Mouse (Mus musculus): Measurements from ENCODE around the gene Ifnl2. TPM values are rescaled to one million over a fixed set of nuclear protein-coding genes. Genes with fewer than 3 reads are reported as not detected.

The Ifnl2 gene
- polyA plus RNA-seq, 1 experiment from 2014 or later, result not detected

GRCm38 (mm10) chr7:28484192-28484591, 26.1 kb downstream of the Ifnl2 start:
- no peak for ATAC-seq
- no peaks in the 10 kb centered on the region for H3K27me3 ChIP-seq (replicated peaks)
- WGBS, result 23% methylated on average over 4 of the region's 4 CpGs
- H3K9ac ChIP-seq, result no peak overlapping the region
- no peak overlapping the region for H3K4me2 ChIP-seq (replicated peaks)
- peaks cover 7% of the 10 kb centered on the region for H3K4me1 ChIP-seq (replicated peaks)
- no peak overlapping the region for H3K4me3 ChIP-seq (replicated peaks)
- no peaks in the 10 kb centered on the region for H3K9me3 ChIP-seq
- H3K27ac ChIP-seq, result no peak overlapping the region
- H3K36me3 ChIP-seq, result no peaks in the 10 kb centered on the region

- Histone ChIP-seq H3K9ac (no peak overlapping the region), H3K36me3 (no peaks in the 10 kb centered on the region), H3K4me2 (replicated peaks) (no peak overlapping the region), H3K4me3 (replicated peaks) (no peak overlapping the region), H3K9me3 (no peaks in the 10 kb centered on the region), H3K27me3 (replicated peaks) (no peaks in the 10 kb centered on the region), H3K4me1 (replicated peaks) (peaks cover 5% of the 10 kb centered on the region), H3K27ac (no peak overlapping the region)
- WGBS, result 78% methylated on average over 11 of the region's 11 CpGs
- ATAC-seq, result no peak
Measured at GRCm38 (mm10) chr7:28482854-28483253, 27.4 kb downstream of the Ifnl2 start.

- no peaks in the 10 kb centered on the region for H3K9me3 ChIP-seq
- no peaks in the 10 kb centered on the region for H3K36me3 ChIP-seq
- WGBS, result 9% methylated on average over 8 of the region's 8 CpGs
- no peak overlapping the region for H3K4me3 ChIP-seq (replicated peaks)
- no peaks in the 10 kb centered on the region for H3K27me3 ChIP-seq (replicated peaks)
- H3K27ac ChIP-seq, result no peak overlapping the region
- H3K4me1 ChIP-seq (replicated peaks), result peaks cover 2% of the 10 kb centered on the region; the same call in 1 of the 2 replicates
- H3K9ac ChIP-seq, result no peak overlapping the region
- H3K4me2 ChIP-seq (replicated peaks), result no peak overlapping the region; the same call in 1 of the 2 replicates
- peak; percentile 78 for ATAC-seq
Measured at GRCm38 (mm10) chr7:28478854-28479253, 31.4 kb downstream of the Ifnl2 start.

GRCm38 (mm10) chr7:28477363-28477762, 32.9 kb downstream of the Ifnl2 start:
- H3K36me3 ChIP-seq, result no peaks in the 10 kb centered on the region
- no peak overlapping the region for H3K4me3 ChIP-seq (replicated peaks)
- H3K9ac ChIP-seq, result no peak overlapping the region
- H3K27me3 ChIP-seq (replicated peaks), result no peaks in the 10 kb centered on the region
- H3K4me2 ChIP-seq (replicated peaks), result no peak overlapping the region
- no peak overlapping the region for H3K27ac ChIP-seq
- H3K9me3 ChIP-seq, result no peaks in the 10 kb centered on the region
- H3K4me1 ChIP-seq (replicated peaks), result peaks cover 2% of the 10 kb centered on the region; the same call in 1 of the 2 replicates
- peak; percentile 60 for ATAC-seq
- 76% methylated on average over 5 of the region's 5 CpGs for WGBS

GRCm38 (mm10) chr7:28476191-28476590, 34.1 kb downstream of the Ifnl2 start:
- ATAC-seq, result no peak

GRCm38 (mm10) chr7:28467213-28467751, 43.0 kb downstream of the Ifnl2 start:
- ATAC-seq, result peak; percentile 88
- peak overlapping the region; percentile 54 for H3K4me3 ChIP-seq (replicated peaks)
- no peak overlapping the region for H3K27ac ChIP-seq
- H3K4me1 ChIP-seq (replicated peaks), result peaks cover 18% of the 10 kb centered on the region
- H3K4me2 ChIP-seq (replicated peaks), result peak overlapping the region; percentile 95
- no peaks in the 10 kb centered on the region; the same call in 1 of the 2 replicates for H3K36me3 ChIP-seq
- peaks cover 7% of the 10 kb centered on the region; the same call in 1 of the 2 replicates for H3K27me3 ChIP-seq (replicated peaks)
- peak overlapping the region; percentile 52 for H3K9ac ChIP-seq
- WGBS, result 3% methylated on average over 55 of the region's 63 CpGs
- H3K9me3 ChIP-seq, result no peaks in the 10 kb centered on the region

More at GRCm38 (mm10) chr7:28476191-28476590, 34.1 kb downstream of the Ifnl2 start:
- Histone ChIP-seq H3K9ac (no peak overlapping the region), H3K27me3 (replicated peaks) (no peaks in the 10 kb centered on the region), H3K36me3 (no peaks in the 10 kb centered on the region), H3K4me3 (replicated peaks) (no peak overlapping the region), H3K4me2 (replicated peaks) (no peak overlapping the region), H3K9me3 (no peaks in the 10 kb centered on the region), H3K27ac (no peak overlapping the region), H3K4me1 (replicated peaks) (peaks cover 2% of the 10 kb centered on the region; the same call in 1 of the 2 replicates)
- 93% methylated on average over 6 of the region's 6 CpGs for WGBS

GRCm38 (mm10) chr7:28466721-28467212, 43.5 kb downstream of the Ifnl2 start:
- Histone ChIP-seq H3K9ac (peak overlapping the region; percentile 52), H3K27me3 (replicated peaks) (peaks cover 7% of the 10 kb centered on the region; the same call in 1 of the 2 replicates), H3K27ac (no peak overlapping the region), H3K36me3 (no peaks in the 10 kb centered on the region; the same call in 1 of the 2 replicates), H3K9me3 (no peaks in the 10 kb centered on the region), H3K4me1 (replicated peaks) (peaks cover 18% of the 10 kb centered on the region), H3K4me3 (replicated peaks) (peak overlapping the region; percentile 54), H3K4me2 (replicated peaks) (peak overlapping the region; percentile 95)
- 31% methylated on average over 40 of the region's 40 CpGs for WGBS
- peak; percentile 37 for ATAC-seq

GRCm38 (mm10) chr7:28464416-28465212, 45.6 kb downstream of the Ifnl2 start:
- Histone ChIP-seq H3K4me3 (replicated peaks) (no peak overlapping the region), H3K4me2 (replicated peaks) (no peak overlapping the region), H3K36me3 (peaks cover 7% of the 10 kb centered on the region; the same call in 1 of the 2 replicates), H3K9ac (no peak overlapping the region), H3K9me3 (no peaks in the 10 kb centered on the region), H3K27ac (no peak overlapping the region), H3K27me3 (replicated peaks) (peaks cover 7% of the 10 kb centered on the region; the same call in 1 of the 2 replicates), H3K4me1 (replicated peaks) (peaks cover 16% of the 10 kb centered on the region)
- 67% methylated on average over 10 of the region's 10 CpGs for WGBS
- peak; percentile 58; the same call in 1 of the 2 replicates for ATAC-seq

- WGBS, result 91% methylated on average over 2 of the region's 2 CpGs
- H3K36me3 ChIP-seq, result peaks cover 14% of the 10 kb centered on the region
- H3K9me3 ChIP-seq, result no peaks in the 10 kb centered on the region
- no peak for ATAC-seq
- no peak overlapping the region for H3K4me2 ChIP-seq (replicated peaks)
- peaks cover 16% of the 10 kb centered on the region for H3K4me1 ChIP-seq (replicated peaks)
- no peak overlapping the region for H3K27ac ChIP-seq
- peaks cover 7% of the 10 kb centered on the region; the same call in 1 of the 2 replicates for H3K27me3 ChIP-seq (replicated peaks)
- no peak overlapping the region for H3K4me3 ChIP-seq (replicated peaks)
- no peak overlapping the region for H3K9ac ChIP-seq
Measured at GRCm38 (mm10) chr7:28462769-28463168, 47.5 kb downstream of the Ifnl2 start.

GRCm38 (mm10) chr7:28460361-28460760, 49.9 kb downstream of the Ifnl2 start:
- 91% methylated on average over 5 of the region's 5 CpGs for WGBS
- H3K4me3 ChIP-seq (replicated peaks), result no peak overlapping the region
- H3K4me2 ChIP-seq (replicated peaks), result no peak overlapping the region
- H3K4me1 ChIP-seq (replicated peaks), result 0 out of 2 replicates have a peak, but pooled peaks cover 2% of the 10 kb centered on the region
- H3K9me3 ChIP-seq, result no peaks in the 10 kb centered on the region
- peaks cover 14% of the 10 kb centered on the region for H3K36me3 ChIP-seq
- no peak overlapping the region for H3K9ac ChIP-seq
- no peaks in the 10 kb centered on the region for H3K27me3 ChIP-seq (replicated peaks)
- ATAC-seq, result no peak
- no peak overlapping the region for H3K27ac ChIP-seq

All from intestine, embryonic 15.5 days (tissue).